Mouse (Mus musculus) hindbrain, embryonic 15.5 days (tissue): ENCODE results near the gene Snx10. TPM values are rescaled to one million over a fixed set of nuclear protein-coding genes. Genes with fewer than 3 reads are reported as not detected.

Experiments
- ATAC-seq: fragments of 200-750 bp; cut with Nextera tagmentation; 2 replicates; pipeline ENCODE4 v1.8.0; 2017; ENCODE audit warnings: low read depth, moderate number of reproducible peaks, moderate TSS enrichment; ENCODE audit not compliant: low FRiP score
- H3K27ac ChIP-seq: fragments of 300-500 bp; sonication (generic); replicated peaks from 2 replicates; pipeline ENCODE4 v1.5.1; 2015; ENCODE audit warnings: mild to moderate bottlenecking, inconsistent platforms
- H3K27me3 ChIP-seq: fragments of 300-500 bp; sonication (generic); 2 replicates; pipeline ENCODE4 v1.6.1; 2015; ENCODE audit warnings: control low read depth, inconsistent platforms
- H3K36me3 ChIP-seq: fragments of 300-500 bp; sonication (generic); 2 replicates; pipeline ENCODE4 v1.6.1; 2015; ENCODE audit warnings: control low read depth, inconsistent platforms
- H3K4me1 ChIP-seq: fragments of 300-500 bp; sonication (generic); replicated peaks from 2 replicates; pipeline ENCODE4 v1.6.1; 2015; ENCODE audit warnings: control low read depth, inconsistent platforms
- H3K4me2 ChIP-seq: fragments of 300-500 bp; sonication (generic); 2 replicates; pipeline ENCODE4 v1.6.1; 2015; ENCODE audit warnings: moderate library complexity, mild to moderate bottlenecking, inconsistent platforms
- H3K4me3 ChIP-seq: fragments of 300-500 bp; sonication (generic); 2 replicates; pipeline ENCODE4 v1.5.1; 2015; ENCODE audit warnings: mild to moderate bottlenecking, inconsistent platforms
- H3K9ac ChIP-seq: fragments of 300-500 bp; sonication (generic); 2 replicates; pipeline ENCODE4 v1.6.1; 2015; ENCODE audit warnings: inconsistent platforms
- H3K9me3 ChIP-seq: fragments of 300-500 bp; sonication (generic); 2 replicates; pipeline ENCODE4 v1.6.1; 2016; ENCODE audit warnings: control low read depth, inconsistent platforms
- WGBS: fragments of 180-500 bp; shearing (Covaris S2); methylation state at CpG from one replicate; pipeline ENCODE4 v1.1.7; 2015; 5-methylcytosine and 5-hydroxymethylcytosine counted together
- polyA plus RNA-seq: library from polyadenylated mRNA; unstranded; fragments of >200 nt; fragmentation: Nextera tagmentation; extraction: Ambion mirVana; gene quantifications from 2 replicates; pipeline ENCODE4 v1.2.1, GENCODE M21; 2015

The Snx10 gene
- polyA plus RNA-seq, 1 experiment from 2014 or later, result 61.6 TPM

GRCm38 (mm10) chr6:51573136-51573535 is 49.4 kb downstream of the Snx10 start:
- no peaks in the 10 kb centered on the region for H3K9me3 ChIP-seq
- no peak overlapping the region for H3K27ac ChIP-seq
- no peak overlapping the region for H3K9ac ChIP-seq
- no peak overlapping the region for H3K4me3 ChIP-seq
- WGBS, result 96% methylated on average over 4 of the region's 4 CpGs
- H3K27me3 ChIP-seq, result no peaks in the 10 kb centered on the region
- H3K4me2 ChIP-seq, result no peak overlapping the region
- no peaks in the 10 kb centered on the region for H3K36me3 ChIP-seq
- H3K4me1 ChIP-seq, result no peaks in the 10 kb centered on the region
- no peak for ATAC-seq

GRCm38 (mm10) chr6:51574132-51574531 is 50.4 kb downstream of the Snx10 start:
- H3K9me3 ChIP-seq, result no peaks in the 10 kb centered on the region
- no peaks in the 10 kb centered on the region for H3K36me3 ChIP-seq
- H3K4me3 ChIP-seq, result no peak overlapping the region
- no peak overlapping the region for H3K4me2 ChIP-seq
- H3K4me1 ChIP-seq, result no peaks in the 10 kb centered on the region
- H3K27ac ChIP-seq, result no peak overlapping the region
- 92% methylated on average over 13 of the region's 13 CpGs for WGBS
- no peak for ATAC-seq
- H3K27me3 ChIP-seq, result no peaks in the 10 kb centered on the region
- H3K9ac ChIP-seq, result no peak overlapping the region

- Histone ChIP-seq H3K4me2 (no peak overlapping the region), H3K9me3 (no peaks in the 10 kb centered on the region), H3K9ac (no peak overlapping the region), H3K27ac (no peak overlapping the region), H3K4me3 (no peak overlapping the region), H3K4me1 (peaks cover 3% of the 10 kb centered on the region; the same call in 1 of the 2 replicates), H3K27me3 (no peaks in the 10 kb centered on the region), H3K36me3 (no peaks in the 10 kb centered on the region)
- no peak for ATAC-seq
- 86% methylated on average over 4 of the region's 4 CpGs for WGBS
Measured at GRCm38 (mm10) chr6:51578415-51578814, 54.7 kb downstream of the Snx10 start.

- no peaks in the 10 kb centered on the region for H3K9me3 ChIP-seq
- ATAC-seq, result peak; percentile 92
- no peaks in the 10 kb centered on the region for H3K36me3 ChIP-seq
- no peaks in the 10 kb centered on the region for H3K27me3 ChIP-seq
- peaks cover 3% of the 10 kb centered on the region; the same call in 1 of the 2 replicates for H3K4me1 ChIP-seq
- 0 out of 2 replicates have a peak overlapping the region, but pooled peaks have one; percentile 37 for H3K27ac ChIP-seq
- 24% methylated on average over 18 of the region's 18 CpGs for WGBS
- H3K4me3 ChIP-seq, result no peak overlapping the region
- no peak overlapping the region for H3K9ac ChIP-seq
- H3K4me2 ChIP-seq, result no peak overlapping the region
Measured at GRCm38 (mm10) chr6:51580040-51580680, 56.5 kb downstream of the Snx10 start.

- no peak overlapping the region for H3K4me3 ChIP-seq
- no peaks in the 10 kb centered on the region for H3K27me3 ChIP-seq
- no peak overlapping the region for H3K9ac ChIP-seq
- H3K27ac ChIP-seq, result no peak overlapping the region
- ATAC-seq, result no peak
- H3K4me2 ChIP-seq, result no peak overlapping the region
- no peaks in the 10 kb centered on the region for H3K36me3 ChIP-seq
- 33% methylated on average over 9 of the region's 9 CpGs for WGBS
- peaks cover 8% of the 10 kb centered on the region; the same call in 1 of the 2 replicates for H3K4me1 ChIP-seq
- H3K9me3 ChIP-seq, result no peaks in the 10 kb centered on the region
Measured at GRCm38 (mm10) chr6:51581418-51581817, 57.7 kb downstream of the Snx10 start.

GRCm38 (mm10) chr6:51582051-51582450 is 58.4 kb downstream of the Snx10 start:
- no peak overlapping the region for H3K4me3 ChIP-seq
- peaks cover 8% of the 10 kb centered on the region; the same call in 1 of the 2 replicates for H3K4me1 ChIP-seq
- WGBS, result 73% methylated on average over 9 of the region's 9 CpGs
- no peak overlapping the region for H3K27ac ChIP-seq
- H3K36me3 ChIP-seq, result no peaks in the 10 kb centered on the region
- no peaks in the 10 kb centered on the region for H3K9me3 ChIP-seq
- ATAC-seq, result no peak
- no peak overlapping the region for H3K4me2 ChIP-seq
- no peaks in the 10 kb centered on the region for H3K27me3 ChIP-seq
- no peak overlapping the region for H3K9ac ChIP-seq

- peak; percentile 65 for ATAC-seq
- Histone ChIP-seq H3K36me3 (no peaks in the 10 kb centered on the region), H3K27ac (peak overlapping the region; percentile 76), H3K27me3 (no peaks in the 10 kb centered on the region), H3K9ac (no peak overlapping the region), H3K4me3 (no peak overlapping the region), H3K9me3 (no peaks in the 10 kb centered on the region), H3K4me1 (peaks cover 5% of the 10 kb centered on the region; the same call in 1 of the 2 replicates), H3K4me2 (no peak overlapping the region)
- WGBS, result 21% methylated on average over 8 of the region's 8 CpGs
Measured at GRCm38 (mm10) chr6:51585980-51586379, 62.3 kb downstream of the Snx10 start.

GRCm38 (mm10) chr6:51587266-51587665 is 63.6 kb downstream of the Snx10 start:
- H3K27me3 ChIP-seq, result no peaks in the 10 kb centered on the region
- WGBS, result 87% methylated on average over 3 of the region's 3 CpGs
- peaks cover 11% of the 10 kb centered on the region; the same call in 1 of the 2 replicates for H3K4me1 ChIP-seq
- H3K4me3 ChIP-seq, result no peak overlapping the region
- H3K36me3 ChIP-seq, result no peaks in the 10 kb centered on the region
- H3K27ac ChIP-seq, result peak overlapping the region; percentile 76; the same call in 1 of the 2 replicates
- H3K9ac ChIP-seq, result no peak overlapping the region
- no peaks in the 10 kb centered on the region for H3K9me3 ChIP-seq
- H3K4me2 ChIP-seq, result no peak overlapping the region
- no peak for ATAC-seq

- Histone ChIP-seq H3K27ac (peak overlapping the region; percentile 100), H3K36me3 (no peaks in the 10 kb centered on the region), H3K4me3 (no peak overlapping the region), H3K4me1 (peaks cover 38% of the 10 kb centered on the region), H3K4me2 (peak overlapping the region; percentile 90), H3K9ac (peak overlapping the region; percentile 70; the same call in 1 of the 2 replicates), H3K27me3 (no peaks in the 10 kb centered on the region), H3K9me3 (no peaks in the 10 kb centered on the region)
- WGBS, result 63% methylated on average over 1 of the region's 1 CpGs
- ATAC-seq, result no peak
Measured at GRCm38 (mm10) chr6:51591264-51591663, 67.6 kb downstream of the Snx10 start.

GRCm38 (mm10) chr6:51591844-51592243 is 68.1 kb downstream of the Snx10 start:
- WGBS, result 14% methylated on average over 3 of the region's 3 CpGs
- Histone ChIP-seq H3K36me3 (no peaks in the 10 kb centered on the region), H3K9ac (peak overlapping the region; percentile 70), H3K4me1 (peaks cover 37% of the 10 kb centered on the region), H3K27ac (peak overlapping the region; percentile 100), H3K9me3 (no peaks in the 10 kb centered on the region), H3K27me3 (no peaks in the 10 kb centered on the region), H3K4me2 (peak overlapping the region; percentile 90), H3K4me3 (peak overlapping the region; percentile 47)
- ATAC-seq, result no peak

GRCm38 (mm10) chr6:51592356-51593115 is 68.8 kb downstream of the Snx10 start:
- peak overlapping the region; percentile 100 for H3K27ac ChIP-seq
- H3K36me3 ChIP-seq, result no peaks in the 10 kb centered on the region
- H3K4me1 ChIP-seq, result peaks cover 37% of the 10 kb centered on the region
- peak overlapping the region; percentile 70 for H3K9ac ChIP-seq
- peak; percentile 97 for ATAC-seq
- H3K27me3 ChIP-seq, result no peaks in the 10 kb centered on the region
- H3K4me3 ChIP-seq, result peak overlapping the region; percentile 47
- no peaks in the 10 kb centered on the region for H3K9me3 ChIP-seq
- under 1% methylated on average over 45 of the region's 45 CpGs for WGBS
- H3K4me2 ChIP-seq, result peak overlapping the region; percentile 90

GRCm38 (mm10) chr6:51593446-51594035 is 69.8 kb downstream of the Snx10 start:
- 19% methylated on average over 10 of the region's 10 CpGs for WGBS
- no peaks in the 10 kb centered on the region for H3K9me3 ChIP-seq
- no peaks in the 10 kb centered on the region for H3K36me3 ChIP-seq
- no peak for ATAC-seq
- H3K4me1 ChIP-seq, result peaks cover 37% of the 10 kb centered on the region
- H3K27ac ChIP-seq, result peak overlapping the region; percentile 100
- H3K4me3 ChIP-seq, result peak overlapping the region; percentile 47; the same call in 1 of the 2 replicates
- H3K9ac ChIP-seq, result peak overlapping the region; percentile 70
- no peaks in the 10 kb centered on the region for H3K27me3 ChIP-seq
- peak overlapping the region; percentile 90 for H3K4me2 ChIP-seq
